Mouse (Mus musculus) mesoderm, embryonic 11.5 days (tissue): ENCODE measurements around the gene Trim2.
A peak's percentile ranks its signal among the peaks of the same experiment; 100 is the strongest.

Experiments used
- DNase-seq: peaks from one replicate; pipeline ENCODE4 v3.0.0-alpha.2; 2012; ENCODE audit warnings: low read depth, low spot score

Trim2 gene

DNA sequence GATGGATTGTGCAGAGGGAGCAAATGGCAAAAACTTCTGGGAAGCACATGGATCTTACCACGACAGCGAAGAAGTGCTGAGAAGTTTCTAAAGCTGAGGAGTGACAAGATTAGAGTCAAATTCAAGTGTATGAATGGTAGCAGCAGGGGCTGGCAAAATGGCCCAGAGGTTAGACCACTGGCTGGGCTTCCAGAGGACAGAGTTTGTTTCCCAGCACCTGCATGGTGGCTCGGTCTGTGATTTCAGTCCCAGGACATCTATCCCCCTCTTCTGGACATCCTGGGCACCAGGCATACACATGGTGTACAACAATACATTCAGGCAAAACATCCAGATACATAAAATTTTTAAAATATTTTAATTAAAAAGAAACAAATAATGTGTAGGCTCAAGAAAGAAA, 156.8 kb downstream of the Trim2 start:
- DNase-seq: no peak

GRCm38 (mm10) chr3:84140947-84141346, 165.7 kb downstream of the Trim2 start:
- peak; percentile 49 for DNase-seq

GRCm38 (mm10) chr3:84136509-84136908, 170.2 kb downstream of the Trim2 start:
- DNase-seq: no peak

DNA sequence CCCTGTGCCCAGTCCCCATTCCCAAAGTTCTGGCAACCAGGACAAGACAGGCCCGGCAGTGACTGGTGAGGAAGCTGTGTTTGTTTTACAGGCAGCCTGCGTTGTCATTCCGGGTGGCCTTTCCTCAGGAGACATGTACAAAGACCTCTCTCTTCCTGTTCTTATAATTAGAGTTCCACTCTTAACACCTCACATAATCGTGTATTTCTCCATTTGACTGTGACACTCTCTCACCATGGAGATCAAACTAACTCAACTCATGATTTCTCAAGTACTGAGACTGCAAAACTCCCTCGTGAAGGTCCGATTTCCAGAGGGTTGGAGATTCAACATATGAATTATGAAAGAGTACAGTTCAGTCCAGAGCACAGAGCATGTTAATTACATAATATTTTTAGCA, 170.7 kb downstream of the Trim2 start:
- DNase-seq: no peak

DNA sequence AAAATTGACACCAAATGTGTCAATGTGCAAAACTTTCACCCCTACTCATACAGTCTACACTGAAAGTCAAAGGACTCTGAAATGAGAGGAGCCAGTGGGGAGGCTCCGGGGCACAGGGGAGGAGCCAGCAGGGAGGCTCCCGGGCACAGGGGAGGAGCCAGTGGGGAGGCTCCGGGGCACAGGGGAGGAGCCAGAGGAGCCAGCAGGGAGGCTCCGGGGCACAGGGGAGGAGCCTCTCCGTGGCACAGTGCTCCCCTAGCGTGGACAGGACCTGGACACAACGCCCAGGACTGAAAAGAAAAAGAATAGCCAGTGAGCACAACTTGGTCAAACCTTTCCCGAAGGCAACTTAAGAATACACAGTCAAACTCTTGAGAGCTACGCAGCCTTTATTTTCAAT, 171.3 kb downstream of the Trim2 start:
- DNase-seq: no peak

DNA sequence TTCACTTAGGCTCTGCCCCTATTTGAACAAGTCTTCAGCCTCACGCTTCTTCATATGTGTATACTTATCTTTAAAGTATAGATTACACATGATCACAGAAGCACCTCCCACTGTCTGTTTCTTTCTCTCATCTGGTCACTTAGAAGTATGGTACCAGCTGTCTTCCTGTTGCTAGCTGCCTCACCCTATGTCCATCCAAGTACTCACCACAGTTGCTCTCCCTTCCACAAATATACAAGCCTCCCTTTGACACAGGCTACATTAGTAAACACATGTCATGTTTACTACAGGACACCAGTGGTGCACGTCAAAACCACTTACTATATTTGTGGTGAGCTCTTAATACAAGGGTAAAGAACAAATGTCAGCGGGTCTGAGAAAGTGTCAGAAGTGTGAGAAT, 175.3 kb downstream of the Trim2 start:
- no peak for DNase-seq

DNA sequence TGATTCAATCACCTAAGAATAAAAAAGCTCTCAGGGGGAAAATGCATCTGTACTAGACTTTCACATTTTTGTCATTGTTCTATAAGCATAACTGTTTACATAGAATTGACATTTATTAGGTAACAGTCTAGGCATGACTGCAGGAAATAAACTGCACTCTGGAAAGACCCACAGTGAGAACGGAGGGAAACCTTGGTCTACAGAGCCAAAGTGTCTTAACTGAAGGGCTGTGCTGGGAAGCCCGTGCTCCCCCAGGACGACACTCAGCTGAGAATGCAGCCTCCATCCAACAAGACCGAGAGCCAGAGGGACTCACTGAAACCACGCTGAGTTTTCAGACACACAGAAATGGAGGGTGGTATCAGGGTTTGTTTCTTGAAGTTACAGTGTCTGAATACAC, 175.9 kb downstream of the Trim2 start:
- no peak for DNase-seq

DNA sequence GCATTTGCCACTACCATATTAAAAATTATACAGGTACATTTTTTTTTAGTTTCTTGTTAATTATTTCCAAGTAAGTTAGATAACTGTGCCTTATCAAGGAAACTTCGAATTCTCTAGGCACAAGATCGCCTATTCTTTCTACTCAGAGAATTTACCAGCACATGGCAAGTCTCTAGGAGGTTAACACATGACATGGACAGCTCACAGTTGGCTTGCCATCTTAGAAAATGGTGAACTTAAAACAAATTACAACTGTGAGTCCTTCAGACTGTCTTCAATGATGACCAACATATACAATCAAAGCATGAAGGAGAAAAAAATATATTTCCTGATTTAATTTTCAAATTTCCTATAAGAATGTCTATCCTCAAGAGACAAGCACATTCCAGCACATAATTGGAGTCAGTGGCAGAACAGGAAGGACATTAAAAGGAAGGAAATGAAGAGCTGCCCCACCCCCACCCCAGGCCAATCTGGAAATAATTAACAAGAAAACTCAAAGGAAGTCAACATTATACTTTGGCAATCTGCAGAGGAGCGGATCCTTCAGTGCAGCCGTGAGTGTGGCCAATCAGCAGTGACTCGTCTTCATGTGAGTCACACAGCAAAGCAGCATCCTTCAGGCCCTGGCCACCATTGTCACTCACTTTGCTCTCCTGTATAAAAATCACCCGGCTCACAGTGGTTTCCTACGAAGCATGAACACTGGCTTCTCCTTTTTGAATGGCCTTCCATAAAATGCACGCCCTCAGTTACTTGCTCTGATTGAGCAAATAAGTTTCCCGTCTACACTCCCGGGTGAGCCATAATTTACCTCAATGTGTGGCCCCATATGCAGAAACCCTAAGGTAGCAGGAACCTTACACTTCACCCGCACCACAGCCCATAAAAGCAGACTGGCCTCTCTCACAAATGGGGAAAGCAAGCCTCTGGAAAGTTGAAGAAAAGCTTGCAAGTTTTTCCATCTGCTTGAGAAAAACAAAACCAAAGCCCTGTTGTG, 177.5 kb downstream of the Trim2 start:
- DNase-seq: peak; percentile 61

DNA sequence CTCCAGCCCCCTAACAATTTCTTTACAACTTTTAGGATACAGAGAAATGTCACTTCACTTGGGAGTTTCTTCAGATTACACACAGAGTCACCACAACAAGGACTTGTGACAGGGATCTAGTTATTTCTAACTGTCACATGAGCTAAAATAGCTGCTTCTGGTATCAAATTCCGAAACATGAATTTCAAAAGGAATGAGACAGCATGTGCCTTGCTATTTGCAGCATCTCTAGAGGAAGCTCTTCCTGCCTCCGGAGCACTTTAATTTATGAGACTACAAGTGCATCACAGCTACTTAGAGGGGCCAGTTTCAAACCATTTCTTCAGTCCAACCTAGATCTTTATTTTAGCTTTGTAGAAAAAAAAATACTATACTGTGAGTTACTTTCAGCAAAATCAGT, 179.2 kb downstream of the Trim2 start:
- no peak for DNase-seq

DNA sequence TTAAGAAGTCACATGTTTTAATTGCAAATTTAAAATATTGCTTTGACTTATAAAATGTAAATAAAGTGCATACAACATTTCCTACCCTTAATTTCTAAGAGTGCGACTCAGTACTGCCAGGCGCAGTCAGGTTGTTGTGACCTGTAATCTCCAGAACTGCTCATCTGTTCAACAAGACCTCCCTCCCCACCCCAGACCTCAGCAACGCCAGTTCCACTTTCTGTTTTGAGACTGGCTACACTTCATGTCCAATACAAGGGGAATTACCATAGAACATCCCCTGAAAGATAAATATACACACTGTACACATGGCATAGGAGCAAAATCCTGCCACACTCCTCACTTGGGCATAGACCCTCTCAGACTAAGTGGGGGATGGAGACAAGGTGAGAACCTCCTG, 180.0 kb downstream of the Trim2 start:
- DNase-seq: no peak

DNA sequence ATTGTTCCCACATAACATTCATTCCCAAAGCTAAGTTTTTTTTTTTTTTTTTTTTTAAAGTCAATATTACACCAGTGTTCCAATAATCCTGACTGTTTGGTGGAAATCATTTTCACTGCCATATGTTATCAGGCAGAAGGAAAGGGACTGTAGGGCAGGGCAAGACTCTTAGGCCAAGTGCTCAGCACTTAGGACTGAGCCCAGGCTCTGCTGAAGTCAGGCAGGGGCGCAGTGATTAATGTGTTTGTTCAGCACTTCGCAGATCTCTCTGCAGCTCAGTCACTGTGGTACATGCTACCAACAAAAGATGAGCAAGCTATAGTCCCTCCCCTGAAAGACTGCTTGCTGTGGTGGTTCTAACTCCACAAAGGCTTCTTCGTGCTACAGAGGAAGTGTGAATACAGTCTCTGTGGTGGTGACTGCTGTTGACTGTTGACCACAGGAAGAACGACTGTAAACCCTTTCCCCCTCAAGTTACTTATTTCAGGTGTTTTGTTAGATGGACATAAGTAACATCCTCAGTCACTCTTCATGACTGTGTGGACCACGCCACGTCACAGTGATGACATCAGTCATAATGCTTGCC, 180.9 kb downstream of the Trim2 start:
- no peak for DNase-seq

DNA sequence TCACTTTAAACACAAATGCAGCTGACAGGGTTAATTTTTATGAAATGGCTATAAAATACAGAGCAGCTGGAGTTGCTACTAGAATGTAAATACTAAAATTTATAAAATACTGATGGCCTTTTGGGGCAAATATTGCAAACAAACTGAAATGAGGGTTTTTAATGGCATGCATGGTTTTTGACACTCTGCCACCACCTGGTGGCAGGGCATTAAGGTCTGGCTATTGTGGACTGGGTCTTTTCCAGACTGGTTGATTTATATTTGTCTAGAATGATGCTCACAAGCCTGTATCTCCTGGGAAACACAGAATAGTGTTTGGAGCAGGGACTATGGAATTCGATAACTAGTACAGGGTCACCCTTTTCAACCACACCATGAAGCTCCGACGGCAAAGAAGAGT, 183.2 kb downstream of the Trim2 start:
- no peak for DNase-seq

DNA sequence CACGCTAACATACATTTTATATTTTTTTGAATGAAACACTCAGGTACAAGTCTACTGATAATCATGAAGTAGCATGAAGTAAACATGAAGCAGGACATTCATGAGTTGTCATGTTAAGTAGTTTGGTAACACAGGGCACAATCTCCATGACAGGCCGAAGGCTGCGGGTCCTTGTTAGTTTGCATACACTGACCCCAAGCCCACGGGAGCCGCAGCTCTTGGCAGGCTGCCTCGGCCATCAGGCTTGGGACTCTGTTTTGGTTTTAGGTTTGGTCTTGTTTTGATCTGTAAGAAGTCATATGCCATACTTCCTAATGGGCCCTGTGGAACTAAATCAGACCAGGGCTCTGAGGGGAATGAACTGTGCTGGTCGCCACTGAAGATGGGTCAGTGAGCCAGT, 188.0 kb downstream of the Trim2 start:
- no peak for DNase-seq

- no peak for DNase-seq
Observed at GRCm38 (mm10) chr3:84118178-84118577, 188.5 kb downstream of the Trim2 start.
